Mouse (Mus musculus): ENCODE measurements around the gene Mdm2. TPM values are rescaled to one million over a fixed set of nuclear protein-coding genes. Genes with fewer than 3 reads are reported as not detected.
"Not testable (repeated sequence)": the region's sequence is repeated elsewhere in the genome, so short reads cannot be mapped to it uniquely, and the experiment has no call there.

Gene Mdm2
- polyA plus RNA-seq, 1 experiment from 2014 or later = 39.0 TPM

- peak overlapping the region; percentile 12 for H3K4me2 ChIP-seq
These were observed 7.0 kb upstream of the Mdm2 start for GRCm38 (mm10) chr10:117717583-117717982.

GRCm38 (mm10) chr10:117716686-117717085, 6.1 kb upstream of the Mdm2 start:
- H3K9ac ChIP-seq = no peak overlapping the region
- no peak for ATAC-seq (replicated peaks; ENCODE audit: insufficient number of reproducible peaks, insufficient read depth, low FRiP score, low read depth)
- H3K4me3 ChIP-seq = no peak overlapping the region
- no peaks in the 10 kb centered on the region for H3K27me3 ChIP-seq
- H3K27ac ChIP-seq = no peak overlapping the region
- H3K4me2 ChIP-seq = no peak overlapping the region
- 83% methylated on average over 3 of the region's 3 CpGs for WGBS
- H3K4me1 ChIP-seq (replicated peaks) = peaks cover 13% of the 10 kb centered on the region
- no peaks in the 10 kb centered on the region for H3K36me3 ChIP-seq
- H3K9me3 ChIP-seq (replicated peaks) = no peaks in the 10 kb centered on the region

More at GRCm38 (mm10) chr10:117717583-117717982, 7.0 kb upstream of the Mdm2 start:
- Histone ChIP-seq H3K9me3 (replicated peaks) (no peaks in the 10 kb centered on the region), H3K9ac (no peak overlapping the region), H3K4me1 (replicated peaks) (peaks cover 13% of the 10 kb centered on the region), H3K27me3 (no peaks in the 10 kb centered on the region), H3K36me3 (no peaks in the 10 kb centered on the region), H3K4me3 (no peak overlapping the region), H3K27ac (peak overlapping the region; percentile 53)
- 2% methylated on average over 4 of the region's 4 CpGs for WGBS
- 0 out of 2 replicates have a peak, but pooled peaks have one; percentile 50 for ATAC-seq (replicated peaks; ENCODE audit: insufficient number of reproducible peaks, insufficient read depth, low FRiP score, low read depth)

- WGBS = 96% methylated on average over 1 of the region's 1 CpGs
- not testable (repeated sequence) for ATAC-seq (replicated peaks; ENCODE audit: insufficient number of reproducible peaks, insufficient read depth, low FRiP score, low read depth)
These were observed 5.1 kb upstream of the Mdm2 start for GRCm38 (mm10) chr10:117715654-117716053.

DNA sequence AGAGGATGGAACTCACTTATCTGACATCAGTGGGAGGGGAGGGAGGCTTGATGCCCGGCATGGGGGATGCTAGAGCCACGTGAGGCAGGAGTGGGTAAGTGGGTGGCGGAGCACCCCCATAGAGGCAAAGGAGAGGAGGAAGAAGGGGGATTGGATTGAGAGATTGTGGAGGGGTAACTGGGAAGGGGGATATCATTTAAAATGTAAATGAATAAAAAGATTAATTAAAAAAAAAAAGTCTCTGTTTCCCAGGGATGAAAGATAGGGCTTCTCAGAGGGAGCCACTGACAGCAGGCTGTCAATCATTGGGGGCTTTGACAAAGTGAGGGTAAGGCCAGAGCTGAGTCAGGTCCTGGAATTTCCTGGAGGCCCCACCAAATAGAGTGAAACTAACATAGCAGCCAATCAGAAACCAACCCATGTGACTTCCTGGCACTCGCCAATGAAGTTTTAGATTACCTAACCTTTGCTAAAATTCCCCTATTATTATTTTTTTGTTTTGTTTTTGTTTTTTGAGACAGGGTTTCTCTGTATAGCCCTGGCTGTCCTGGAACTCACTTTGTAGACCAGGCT, 4.5 kb upstream of the Mdm2 start:
- H3K36me3 ChIP-seq = no peaks in the 10 kb centered on the region
- no peak overlapping the region for H3K4me2 ChIP-seq
- ATAC-seq (replicated peaks; ENCODE audit: insufficient number of reproducible peaks, insufficient read depth, low FRiP score, low read depth) = no peak
- H3K9ac ChIP-seq = no peak overlapping the region
- peaks cover 18% of the 10 kb centered on the region for H3K4me1 ChIP-seq (replicated peaks)
- no peak overlapping the region for H3K4me3 ChIP-seq
- H3K9me3 ChIP-seq (replicated peaks) = no peaks in the 10 kb centered on the region
- no peaks in the 10 kb centered on the region for H3K27me3 ChIP-seq
- 65% methylated on average over 4 of the region's 4 CpGs for WGBS
- no peak overlapping the region for H3K27ac ChIP-seq

More at GRCm38 (mm10) chr10:117715654-117716053, 5.1 kb upstream of the Mdm2 start:
- not testable (repeated sequence) for H3K27ac ChIP-seq; H3K4me3 ChIP-seq; H3K9ac ChIP-seq; H3K36me3 ChIP-seq; H3K9me3 ChIP-seq (replicated peaks); H3K4me2 ChIP-seq; H3K27me3 ChIP-seq
- peaks cover 18% of the 10 kb centered on the region for H3K4me1 ChIP-seq (replicated peaks)

DNA sequence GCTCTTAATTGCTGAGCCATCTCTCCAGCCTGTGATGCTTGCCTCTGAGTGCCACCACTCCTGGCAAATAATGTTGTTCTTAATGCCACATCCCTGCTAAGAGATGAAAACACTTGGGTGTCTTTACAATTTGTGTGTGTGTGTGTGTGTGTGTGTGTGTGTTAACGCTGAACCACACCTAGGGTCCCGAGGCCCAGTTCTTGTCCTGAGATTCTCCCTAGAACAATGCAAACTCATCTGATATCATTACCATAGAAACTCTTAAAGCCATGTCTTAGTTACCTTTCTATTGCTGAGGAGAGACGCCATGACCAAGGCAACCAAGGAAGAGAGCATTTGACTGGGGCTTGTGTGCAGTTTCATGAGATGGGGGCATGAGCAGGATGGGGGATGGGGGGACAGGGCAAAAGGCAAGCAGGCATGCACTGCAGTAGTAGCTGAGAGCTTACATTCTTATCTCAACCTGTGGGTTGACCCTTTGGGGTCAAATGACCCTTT, 3.5 kb upstream of the Mdm2 start:
- Histone ChIP-seq H3K4me2 (no peak overlapping the region), H3K9me3 (replicated peaks) (no peaks in the 10 kb centered on the region), H3K27ac (no peak overlapping the region), H3K4me3 (no peak overlapping the region), H3K9ac (no peak overlapping the region), H3K27me3 (no peaks in the 10 kb centered on the region), H3K4me1 (replicated peaks) (peaks cover 20% of the 10 kb centered on the region), H3K36me3 (no peaks in the 10 kb centered on the region)
- ATAC-seq (replicated peaks; ENCODE audit: insufficient number of reproducible peaks, insufficient read depth, low FRiP score, low read depth) = no peak
- 83% methylated on average over 3 of the region's 3 CpGs for WGBS

DNA sequence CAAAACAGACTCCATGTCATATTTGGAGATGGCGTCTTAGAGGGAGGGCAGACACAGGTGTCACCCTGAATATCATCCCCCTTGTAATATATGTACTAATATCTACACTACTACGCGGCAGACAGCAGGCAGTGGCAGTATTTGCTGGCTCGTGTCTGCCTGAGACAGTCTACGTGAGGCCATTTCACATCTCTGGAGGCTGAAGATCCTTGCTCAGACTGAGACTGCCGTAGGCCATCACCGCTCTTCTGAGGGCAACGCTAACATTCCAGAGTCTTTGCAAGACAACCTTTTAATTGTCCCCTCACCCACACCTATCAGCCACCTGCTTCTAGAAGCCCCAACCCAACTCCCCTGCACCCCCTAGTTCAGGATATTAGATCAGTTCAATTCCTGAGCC, 2.9 kb upstream of the Mdm2 start:
- Histone ChIP-seq H3K4me3 (no peak overlapping the region), H3K9me3 (replicated peaks) (no peaks in the 10 kb centered on the region), H3K27ac (no peak overlapping the region), H3K36me3 (no peaks in the 10 kb centered on the region), H3K27me3 (no peaks in the 10 kb centered on the region), H3K4me1 (replicated peaks) (peaks cover 24% of the 10 kb centered on the region), H3K4me2 (no peak overlapping the region), H3K9ac (no peak overlapping the region)
- WGBS = 90% methylated on average over 8 of the region's 8 CpGs
- ATAC-seq (replicated peaks; ENCODE audit: insufficient number of reproducible peaks, insufficient read depth, low FRiP score, low read depth) = no peak

GRCm38 (mm10) chr10:117712871-117713270, 2.3 kb upstream of the Mdm2 start:
- H3K4me2 ChIP-seq = no peak overlapping the region
- no peak overlapping the region for H3K4me3 ChIP-seq
- no peak overlapping the region for H3K27ac ChIP-seq
- no peak overlapping the region for H3K9ac ChIP-seq
- 90% methylated on average over 9 of the region's 9 CpGs for WGBS
- peaks cover 19% of the 10 kb centered on the region for H3K4me1 ChIP-seq (replicated peaks)
- H3K27me3 ChIP-seq = no peaks in the 10 kb centered on the region
- no peaks in the 10 kb centered on the region for H3K36me3 ChIP-seq
- H3K9me3 ChIP-seq (replicated peaks) = no peaks in the 10 kb centered on the region
- no peak for ATAC-seq (replicated peaks; ENCODE audit: insufficient number of reproducible peaks, insufficient read depth, low FRiP score, low read depth)

DNA sequence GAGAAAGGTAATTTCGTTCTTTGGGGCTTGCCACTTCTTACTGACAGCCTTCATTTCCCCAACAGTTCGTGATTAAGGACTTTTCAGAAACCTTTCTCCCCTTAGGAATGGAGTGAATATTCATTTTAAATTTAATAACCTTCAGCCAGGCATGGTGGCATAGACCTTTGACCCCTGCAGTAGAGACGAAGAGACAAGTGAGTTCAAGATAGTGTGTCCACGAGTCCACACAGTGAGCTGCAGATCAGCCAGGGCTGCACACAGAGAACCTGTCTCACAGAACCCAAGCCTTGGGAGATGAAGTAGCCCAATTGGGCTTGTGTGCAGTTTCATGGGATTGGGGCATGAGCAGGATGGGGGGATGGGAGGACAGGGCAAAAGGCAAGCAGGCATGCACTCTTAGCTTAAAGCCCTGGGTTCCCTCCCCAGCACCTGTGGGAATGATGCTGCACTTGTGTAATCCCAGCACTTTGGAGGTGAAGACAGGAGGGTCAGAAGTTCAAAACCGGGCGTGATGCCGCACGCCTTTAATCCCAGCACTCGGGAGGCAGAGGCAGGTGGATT, 1.7 kb upstream of the Mdm2 start:
- peaks cover 16% of the 10 kb centered on the region for H3K4me1 ChIP-seq (replicated peaks)

GRCm38 (mm10) chr10:117711408-117711807, 850 bp upstream of the Mdm2 start:
- no peak for ATAC-seq (replicated peaks; ENCODE audit: insufficient number of reproducible peaks, insufficient read depth, low FRiP score, low read depth)
- Histone ChIP-seq H3K27me3 (no peaks in the 10 kb centered on the region), H3K36me3 (peaks cover 10% of the 10 kb centered on the region; the same call in 1 of the 2 replicates), H3K4me1 (replicated peaks) (peaks cover 21% of the 10 kb centered on the region), H3K9me3 (replicated peaks) (no peaks in the 10 kb centered on the region), H3K4me2 (peak overlapping the region; percentile 60), H3K27ac (no peak overlapping the region), H3K9ac (no peak overlapping the region), H3K4me3 (peak overlapping the region; percentile 91)
- WGBS = 65% methylated on average over 5 of the region's 5 CpGs

More for the DNA sequence above, 1.7 kb upstream of the Mdm2 start:
- Histone ChIP-seq H3K27me3 (no peaks in the 10 kb centered on the region), H3K9me3 (replicated peaks) (no peaks in the 10 kb centered on the region), H3K36me3 (peaks cover 5% of the 10 kb centered on the region; the same call in 1 of the 2 replicates), H3K9ac (no peak overlapping the region), H3K27ac (no peak overlapping the region), H3K4me3 (no peak overlapping the region), H3K4me2 (no peak overlapping the region)
- 87% methylated on average over 9 of the region's 9 CpGs for WGBS
- no peak for ATAC-seq (replicated peaks; ENCODE audit: insufficient number of reproducible peaks, insufficient read depth, low FRiP score, low read depth)

- peak overlapping the region; percentile 99 for H3K9ac ChIP-seq
- peak overlapping the region; percentile 98 for H3K27ac ChIP-seq
- H3K36me3 ChIP-seq = peaks cover 16% of the 10 kb centered on the region; the same call in 1 of the 2 replicates
- peaks cover 22% of the 10 kb centered on the region for H3K4me1 ChIP-seq (replicated peaks)
- peak overlapping the region; percentile 91 for H3K4me3 ChIP-seq
- ATAC-seq (replicated peaks; ENCODE audit: insufficient number of reproducible peaks, insufficient read depth, low FRiP score, low read depth) = peak; percentile 81
- H3K27me3 ChIP-seq = no peaks in the 10 kb centered on the region
- WGBS = under 1% methylated on average over 65 of the region's 71 CpGs
- no peaks in the 10 kb centered on the region for H3K9me3 ChIP-seq (replicated peaks)
- peak overlapping the region; percentile 69 for H3K4me2 ChIP-seq
These were observed 491 bp downstream of the Mdm2 start for GRCm38 (mm10) chr10:117709930-117710603.

GRCm38 (mm10) chr10:117709326-117709830, 1.2 kb downstream of the Mdm2 start:
- H3K27me3 ChIP-seq = no peaks in the 10 kb centered on the region
- H3K27ac ChIP-seq = peak overlapping the region; percentile 98; the same call in 1 of the 2 replicates
- H3K4me3 ChIP-seq = peak overlapping the region; percentile 91
- ATAC-seq (replicated peaks; ENCODE audit: insufficient number of reproducible peaks, insufficient read depth, low FRiP score, low read depth) = no peak
- H3K9me3 ChIP-seq (replicated peaks) = no peaks in the 10 kb centered on the region
- peak overlapping the region; percentile 99 for H3K9ac ChIP-seq
- peaks cover 22% of the 10 kb centered on the region for H3K36me3 ChIP-seq
- H3K4me2 ChIP-seq = peak overlapping the region; percentile 69
- H3K4me1 ChIP-seq (replicated peaks) = peaks cover 22% of the 10 kb centered on the region
- 34% methylated on average over 12 of the region's 12 CpGs for WGBS

Data from heart, embryonic 15.5 days (tissue).